Mouse (Mus musculus) spleen, adult 2 months (tissue): ENCODE results near the gene Ryr3. TPM values are rescaled to one million over a fixed set of nuclear protein-coding genes. Genes with fewer than 3 reads are reported as not detected.

Experiments used
- DNase-seq, 2 experiments: peaks; one replicate each; pipeline versions ENCODE4 v3.0.0 to v3.0.0-alpha.2; 2012 to 2021; ENCODE audit warnings: low spot score in 2 of 2, low read depth in 1 of 2
- H3K27ac ChIP-seq: fragments of 200-500 bp; 2 replicates; pipeline ENCODE4 v1.5.1; 2012; ENCODE audit warnings: low read length, inconsistent platforms; ENCODE audit not compliant: insufficient read depth
- H3K27me3 ChIP-seq: fragments of 200-500 bp; 2 replicates; pipeline ENCODE4 v1.6.1; 2012; ENCODE audit warnings: mild to moderate bottlenecking, moderate library complexity, low read length, inconsistent platforms; ENCODE audit not compliant: control insufficient read depth, insufficient read depth
- H3K36me3 ChIP-seq: fragments of 200-500 bp; 2 replicates; pipeline ENCODE4 v1.6.1; 2012; ENCODE audit warnings: mild to moderate bottlenecking, low read length, inconsistent platforms; ENCODE audit not compliant: control insufficient read depth, insufficient read depth
- H3K4me1 ChIP-seq: fragments of 200-500 bp; 2 replicates; pipeline ENCODE4 v1.6.1; 2011; ENCODE audit warnings: inconsistent platforms; ENCODE audit not compliant: control insufficient read depth, insufficient read depth, insufficient read length
- H3K4me3 ChIP-seq: fragments of 200-500 bp; 2 replicates; pipeline ENCODE4 v1.5.1; 2011; ENCODE audit warnings: mild to moderate bottlenecking, inconsistent platforms; ENCODE audit not compliant: insufficient read depth, insufficient read length; ENCODE audit errors: extremely low read depth
- CTCF ChIP-seq: fragments of 200-500 bp; IDR thresholded peaks from 2 replicates; pipeline ENCODE4 v1.5.1; 2011; ENCODE audit warnings: mild to moderate bottlenecking, inconsistent platforms; ENCODE audit not compliant: insufficient read depth, insufficient read length, insufficient replicate concordance; ENCODE audit errors: extremely low read depth
- POLR2A ChIP-seq: fragments of 200-500 bp; IDR thresholded peaks from 2 replicates; pipeline ENCODE4 v1.6.1; 2011; ENCODE audit warnings: low read depth, low read length, inconsistent platforms
- WGBS: fragments of 180-500 bp; shearing (Covaris S2); methylation state at CpG from one replicate; pipeline ENCODE4 v1.1.7; 2018; 5-methylcytosine and 5-hydroxymethylcytosine counted together
- polyA plus RNA-seq: library from polyadenylated mRNA; depleted of rRNA; stranded (reverse); fragments of >200 nt; gene quantifications from 2 replicates; pipeline ENCODE4 v1.2.3, GENCODE M21; 2012

The Ryr3 gene
- polyA plus RNA-seq, 1 experiment: 1.1 TPM

GRCm38 (mm10) chr2:113209263-113209662 lies 7.6 kb downstream of the Ryr3 start:
- no peak for TF ChIP-seq CTCF
- TF ChIP-seq POLR2A: no peak
- DNase-seq: no peak
- H3K27me3 ChIP-seq: no peaks in the 10 kb centered on the region
- H3K4me1 ChIP-seq: no peaks in the 10 kb centered on the region
- no peak overlapping the region for H3K27ac ChIP-seq
- WGBS: 82% methylated on average over 9 of the region's 9 CpGs
- H3K36me3 ChIP-seq: no peaks in the 10 kb centered on the region
- no peak overlapping the region for H3K4me3 ChIP-seq

- WGBS: 76% methylated on average over 6 of the region's 6 CpGs
- no peak overlapping the region for H3K4me3 ChIP-seq
- H3K27ac ChIP-seq: no peak overlapping the region
- H3K27me3 ChIP-seq: no peaks in the 10 kb centered on the region
- no peaks in the 10 kb centered on the region for H3K36me3 ChIP-seq
- no peak for TF ChIP-seq POLR2A
- TF ChIP-seq CTCF: no peak
- no peak for DNase-seq
- no peaks in the 10 kb centered on the region for H3K4me1 ChIP-seq
These were observed 14.0 kb downstream of the Ryr3 start for GRCm38 (mm10) chr2:113202857-113203256.

- WGBS: 80% methylated on average over 2 of the region's 2 CpGs
- no peaks in the 10 kb centered on the region for H3K27me3 ChIP-seq
These were observed 17.7 kb downstream of the Ryr3 start for GRCm38 (mm10) chr2:113199030-113199679.

GRCm38 (mm10) chr2:113187158-113187557 lies 29.7 kb downstream of the Ryr3 start:
- no peak overlapping the region for H3K4me3 ChIP-seq
- H3K27me3 ChIP-seq: no peaks in the 10 kb centered on the region
- no peak for DNase-seq
- no peak overlapping the region for H3K27ac ChIP-seq
- H3K36me3 ChIP-seq: no peaks in the 10 kb centered on the region
- TF ChIP-seq POLR2A (no peak), CTCF (no peak)
- WGBS: 88% methylated on average over 6 of the region's 6 CpGs
- no peaks in the 10 kb centered on the region for H3K4me1 ChIP-seq

More at GRCm38 (mm10) chr2:113199030-113199679, 17.7 kb downstream of the Ryr3 start:
- no peak for DNase-seq
- Histone ChIP-seq H3K4me3 (no peak overlapping the region), H3K4me1 (no peaks in the 10 kb centered on the region), H3K36me3 (no peaks in the 10 kb centered on the region), H3K27ac (no peak overlapping the region)
- no peak for TF ChIP-seq CTCF
- TF ChIP-seq POLR2A: no peak

- no peak for TF ChIP-seq POLR2A
- no peak for TF ChIP-seq CTCF
- Histone ChIP-seq H3K4me1 (no peaks in the 10 kb centered on the region), H3K36me3 (no peaks in the 10 kb centered on the region), H3K4me3 (no peak overlapping the region), H3K27ac (no peak overlapping the region), H3K27me3 (no peaks in the 10 kb centered on the region)
- no peak for DNase-seq
- 73% methylated on average over 5 of the region's 5 CpGs for WGBS
These were observed 35.2 kb downstream of the Ryr3 start for GRCm38 (mm10) chr2:113181701-113182100.

GRCm38 (mm10) chr2:113178047-113178446 lies 38.8 kb downstream of the Ryr3 start:
- no peak for TF ChIP-seq CTCF
- TF ChIP-seq POLR2A: no peak
- H3K4me3 ChIP-seq: no peak overlapping the region
- no peaks in the 10 kb centered on the region for H3K4me1 ChIP-seq
- no peak for DNase-seq
- no peak overlapping the region for H3K27ac ChIP-seq
- no peaks in the 10 kb centered on the region for H3K27me3 ChIP-seq
- H3K36me3 ChIP-seq: no peaks in the 10 kb centered on the region

- H3K27ac ChIP-seq: no peak overlapping the region
- H3K27me3 ChIP-seq: no peaks in the 10 kb centered on the region
- no peaks in the 10 kb centered on the region for H3K36me3 ChIP-seq
- H3K4me3 ChIP-seq: no peak overlapping the region
- no peaks in the 10 kb centered on the region for H3K4me1 ChIP-seq
- DNase-seq: no peak
- WGBS: 85% methylated on average over 5 of the region's 5 CpGs
- TF ChIP-seq POLR2A (no peak), CTCF (no peak)
These were observed 40.6 kb downstream of the Ryr3 start for GRCm38 (mm10) chr2:113176337-113176736.
